Mouse (Mus musculus) forebrain, embryonic 16.5 days (tissue): ENCODE measurements around the gene Camk2b. TPM values are rescaled to one million over a fixed set of nuclear protein-coding genes. Genes with fewer than 3 reads are reported as not detected.
"Not testable (repeated sequence)": the region's sequence is repeated elsewhere in the genome, so short reads cannot be mapped to it uniquely, and the experiment has no call there.

Experiments used
- ATAC-seq: fragments of 200-750 bp; cut with Nextera tagmentation; 2 replicates; pipeline ENCODE4 v1.8.0; 2017; ENCODE audit warnings: mild to moderate bottlenecking, moderate library complexity
- H3K27ac ChIP-seq: fragments of 300-500 bp; sonication (generic); 2 replicates; pipeline ENCODE4 v1.5.1; 2014; ENCODE audit warnings: low read length, control low read depth
- H3K27me3 ChIP-seq: fragments of 300-500 bp; sonication (generic); replicated peaks from 2 replicates; pipeline ENCODE4 v1.6.1; 2014; ENCODE audit warnings: low read length; ENCODE audit not compliant: control insufficient read depth, insufficient read depth
- H3K36me3 ChIP-seq: fragments of 300-500 bp; sonication (generic); 2 replicates; pipeline ENCODE4 v1.6.1; 2014; ENCODE audit not compliant: control insufficient read depth, insufficient read depth
- H3K4me1 ChIP-seq: fragments of 300-500 bp; sonication (generic); replicated peaks from 2 replicates; pipeline ENCODE4 v1.6.1; 2014; ENCODE audit warnings: low read length; ENCODE audit not compliant: control insufficient read depth, insufficient read depth
- H3K4me2 ChIP-seq: fragments of 300-500 bp; sonication (generic); 2 replicates; pipeline ENCODE4 v1.6.1; 2014; ENCODE audit warnings: mild to moderate bottlenecking, low read length, control low read depth
- H3K4me3 ChIP-seq: fragments of 300-500 bp; sonication (generic); replicated peaks from 2 replicates; pipeline ENCODE4 v1.5.1; 2014; ENCODE audit warnings: mild to moderate bottlenecking, low read length, control low read depth
- H3K9ac ChIP-seq: fragments of 300-500 bp; sonication (generic); replicated peaks from 2 replicates; pipeline ENCODE4 v1.6.1; 2014; ENCODE audit warnings: low read depth, low read length, control low read depth
- H3K9me3 ChIP-seq: fragments of 300-500 bp; sonication (generic); 2 replicates; pipeline ENCODE4 v1.6.1; 2016; ENCODE audit warnings: low read length; ENCODE audit not compliant: control insufficient read depth
- WGBS: fragments of 180-500 bp; shearing (Covaris S2); extraction: QIAGEN DNeasy Blood & Tissue Kit; methylation state at CpG from one replicate; pipeline ENCODE4 v1.1.7; 2014; 5-methylcytosine and 5-hydroxymethylcytosine counted together
- polyA plus RNA-seq: library from polyadenylated mRNA; unstranded; fragments of >200 nt; fragmentation: Nextera tagmentation; extraction: Ambion mirVana; gene quantifications from 2 replicates; pipeline ENCODE4 v1.2.1, GENCODE M21; 2015

The Camk2b gene
- polyA plus RNA-seq, 1 experiment from 2014 or later, result 171 TPM

DNA sequence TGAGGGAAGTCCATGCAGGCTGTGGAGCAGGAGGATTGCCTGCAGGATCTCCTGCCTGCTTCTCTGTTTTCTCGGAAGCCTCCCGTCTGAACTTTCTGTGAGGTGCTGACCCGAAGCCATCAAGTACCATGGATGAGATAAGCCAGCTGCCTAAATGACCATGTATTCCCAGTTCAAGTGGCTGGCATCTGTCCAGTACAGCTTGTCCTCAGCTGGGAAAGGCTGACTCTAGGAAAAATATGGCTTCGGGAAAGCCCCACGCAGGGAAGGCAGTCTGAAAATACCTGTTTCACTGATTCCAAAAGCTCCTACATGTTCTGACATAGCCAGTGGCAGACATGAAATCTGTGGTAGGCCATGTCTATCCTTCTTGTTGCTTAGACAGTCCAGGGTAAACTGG, 113.7 kb downstream of the Camk2b start:
- no peak overlapping the region for H3K9ac ChIP-seq
- 92% methylated on average over 5 of the region's 5 CpGs for WGBS
- H3K4me2 ChIP-seq, result no peak overlapping the region
- H3K27me3 ChIP-seq, result no peaks in the 10 kb centered on the region
- peaks cover 17% of the 10 kb centered on the region for H3K4me1 ChIP-seq
- no peaks in the 10 kb centered on the region for H3K9me3 ChIP-seq
- no peaks in the 10 kb centered on the region for H3K36me3 ChIP-seq
- ATAC-seq, result no peak
- no peak overlapping the region for H3K4me3 ChIP-seq
- no peak overlapping the region for H3K27ac ChIP-seq

DNA sequence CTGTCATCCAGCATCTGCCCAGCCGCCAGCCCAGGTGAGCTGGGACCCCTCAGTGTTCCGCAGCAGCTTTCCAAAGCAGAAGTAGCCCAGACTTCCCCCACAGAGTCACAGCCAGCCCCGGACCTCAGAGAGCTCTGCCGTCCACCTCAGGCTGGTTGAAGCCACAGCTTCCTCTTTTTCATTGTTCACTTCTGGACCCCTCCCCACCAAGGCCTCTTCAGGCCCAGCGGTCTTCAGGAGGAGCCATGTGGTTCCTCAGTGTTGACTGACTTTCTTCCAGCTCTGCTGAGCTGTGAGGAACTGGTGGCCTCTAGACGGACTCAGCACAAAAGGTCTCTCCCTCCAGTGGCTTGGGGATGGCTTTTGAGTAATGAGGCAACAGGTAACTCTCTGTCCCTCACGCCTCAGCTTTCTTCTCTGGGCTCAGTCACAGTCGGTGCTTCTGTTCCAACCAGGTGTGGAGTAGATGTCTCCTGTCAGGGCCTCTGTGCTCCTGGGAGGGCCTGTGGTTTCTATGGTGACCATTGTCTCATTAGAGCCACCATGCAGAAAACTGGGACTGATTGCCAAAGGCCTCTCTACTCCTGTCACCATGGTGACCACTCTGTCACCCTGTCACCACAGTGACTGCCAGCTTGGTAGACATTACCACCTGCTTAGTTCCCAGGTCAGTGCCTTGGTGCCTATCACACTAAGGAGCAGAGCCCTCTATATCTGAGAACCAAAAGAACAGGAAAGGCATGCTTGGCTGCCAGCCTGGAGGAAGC, 116.4 kb downstream of the Camk2b start, which contains the start of gene Gck:
Gene Gck, minus strand, starts transcription at position 496 of the 767 bp plus-strand sequence.
- Histone ChIP-seq H3K27ac (no peak within 1 kb of the TSS), H3K9ac (no peak within 1 kb of the TSS)
- peak; percentile 36; the same call in 1 of the 2 replicates for ATAC-seq

DNA sequence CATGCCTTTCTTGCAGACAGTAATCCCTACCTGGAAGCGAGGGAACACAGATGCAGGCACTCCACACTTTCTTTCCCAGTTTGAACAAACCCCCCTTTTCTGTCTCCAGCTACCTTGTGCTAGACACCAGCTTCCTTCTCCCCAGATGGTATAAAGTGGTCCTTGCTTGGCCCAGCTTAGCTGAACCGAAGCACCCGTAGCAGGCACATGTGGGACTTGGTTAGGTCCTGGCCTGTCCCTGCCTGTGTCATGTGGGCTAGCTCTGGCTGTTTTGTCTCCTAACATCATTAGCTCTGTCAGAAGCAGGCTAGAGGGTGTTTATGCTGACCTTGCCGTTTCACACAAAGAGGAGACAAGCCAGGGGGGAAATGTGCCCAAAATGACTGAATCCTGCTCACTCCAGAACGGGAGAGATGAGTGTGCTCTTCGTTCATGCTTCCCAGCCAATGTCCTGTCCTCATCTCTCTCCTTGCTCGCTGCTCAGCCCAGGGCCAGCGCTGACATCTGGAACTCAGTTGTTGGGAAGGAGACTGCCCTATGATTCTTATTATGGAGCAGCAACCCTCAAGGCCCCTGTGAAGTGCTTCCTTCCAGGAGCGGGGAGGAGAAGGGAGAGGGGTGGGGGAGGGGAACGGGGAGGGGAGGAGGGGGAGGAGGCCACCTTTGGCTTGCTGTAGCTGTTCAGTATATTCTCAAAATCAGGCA, 117.5 kb downstream of the Camk2b start:
- Histone ChIP-seq H3K27me3 (no peaks in the 10 kb centered on the region), H3K9ac (no peak overlapping the region), H3K4me2 (no peak overlapping the region), H3K4me3 (no peak overlapping the region), H3K4me1 (no peaks in the 10 kb centered on the region), H3K27ac (no peak overlapping the region), H3K36me3 (no peaks in the 10 kb centered on the region), H3K9me3 (no peaks in the 10 kb centered on the region)
- no peak for ATAC-seq
- 64% methylated on average over 9 of the region's 10 CpGs for WGBS

More for the DNA sequence above, 116.4 kb downstream of the Camk2b start, which contains the start of gene Gck:
- no peak within 1 kb of the TSS for H3K4me3 ChIP-seq
- 52% methylated on average over 8 of the region's 8 CpGs for WGBS
- H3K36me3 ChIP-seq, result no peaks in the 10 kb centered on the region
- H3K4me1 ChIP-seq, result peaks cover under 1% of the 10 kb centered on the region
- H3K27me3 ChIP-seq, result no peaks in the 10 kb centered on the region
- no peak within 1 kb of the TSS for H3K4me2 ChIP-seq
- no peaks in the 10 kb centered on the region for H3K9me3 ChIP-seq

DNA sequence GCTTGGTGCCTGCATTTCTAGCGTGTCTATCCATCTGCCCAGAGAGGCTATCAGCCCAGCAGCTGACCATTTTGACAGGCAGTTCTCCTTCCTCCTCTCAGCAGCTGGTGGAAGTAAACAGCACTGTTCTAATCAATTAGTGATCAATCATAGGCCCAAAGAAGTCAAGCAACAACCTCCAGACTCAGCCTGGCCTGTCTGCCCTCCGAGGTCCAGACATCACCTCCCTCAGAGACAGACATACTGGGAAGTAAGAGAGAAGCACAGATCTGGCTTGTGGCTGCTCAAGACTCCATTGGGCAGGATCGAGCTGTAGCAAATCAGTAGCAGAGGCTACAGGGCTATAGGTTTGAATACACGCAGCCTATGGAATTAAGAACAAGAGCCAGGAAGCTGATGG, 118.4 kb downstream of the Camk2b start:
- Histone ChIP-seq H3K4me2 (no peak overlapping the region), H3K9me3 (no peaks in the 10 kb centered on the region), H3K36me3 (no peaks in the 10 kb centered on the region), H3K4me1 (no peaks in the 10 kb centered on the region), H3K4me3 (no peak overlapping the region), H3K27ac (no peak overlapping the region), H3K9ac (no peak overlapping the region), H3K27me3 (no peaks in the 10 kb centered on the region)
- WGBS, result 63% methylated on average over 4 of the region's 4 CpGs
- ATAC-seq, result no peak

DNA sequence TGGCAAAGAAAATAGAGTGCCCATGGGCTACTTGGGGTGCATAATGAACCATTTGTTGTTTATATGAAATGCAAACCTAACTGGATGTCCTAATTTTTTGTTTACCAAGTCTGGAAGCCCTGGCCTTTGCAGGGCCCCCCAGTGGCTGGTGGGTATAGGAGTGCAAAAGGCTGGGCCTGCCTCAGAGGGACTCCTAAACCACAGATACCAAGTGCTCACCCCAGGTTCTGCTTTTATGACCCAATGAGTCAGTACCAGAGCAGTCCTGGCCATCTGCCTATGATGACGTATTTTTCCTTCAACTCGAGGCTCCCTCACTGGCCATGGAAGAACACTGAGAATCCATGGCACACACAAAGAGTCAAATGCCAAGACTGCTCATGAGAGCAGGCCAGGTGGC, 121.1 kb downstream of the Camk2b start:
- no peaks in the 10 kb centered on the region for H3K4me1 ChIP-seq
- no peaks in the 10 kb centered on the region for H3K27me3 ChIP-seq
- H3K4me2 ChIP-seq, result no peak overlapping the region
- no peak overlapping the region for H3K27ac ChIP-seq
- no peak for ATAC-seq
- WGBS, result 86% methylated on average over 2 of the region's 2 CpGs
- no peaks in the 10 kb centered on the region for H3K36me3 ChIP-seq
- H3K9ac ChIP-seq, result no peak overlapping the region
- H3K4me3 ChIP-seq, result no peak overlapping the region
- no peaks in the 10 kb centered on the region for H3K9me3 ChIP-seq

DNA sequence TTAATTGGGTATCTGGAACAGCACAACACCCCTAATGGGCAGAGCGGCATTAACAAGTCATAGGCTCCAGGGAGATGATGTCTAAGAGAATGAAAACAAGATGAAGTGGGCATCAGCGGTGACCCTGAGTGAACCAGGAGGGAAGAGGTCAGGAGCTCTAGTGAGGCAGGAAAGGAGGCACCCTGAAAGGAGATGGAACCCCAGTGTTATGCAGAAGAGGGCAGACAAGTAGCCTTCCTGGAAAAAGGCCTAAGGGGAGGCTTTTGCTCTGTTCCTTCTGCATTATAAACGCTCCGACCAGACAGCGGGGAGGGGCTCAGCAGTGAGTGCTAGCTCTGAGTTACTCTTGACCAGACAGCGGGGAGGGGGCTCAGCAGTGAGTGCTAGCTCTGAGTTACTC, 123.2 kb downstream of the Camk2b start:
- Histone ChIP-seq H3K4me3 (no peak overlapping the region), H3K27ac (no peak overlapping the region)

DNA sequence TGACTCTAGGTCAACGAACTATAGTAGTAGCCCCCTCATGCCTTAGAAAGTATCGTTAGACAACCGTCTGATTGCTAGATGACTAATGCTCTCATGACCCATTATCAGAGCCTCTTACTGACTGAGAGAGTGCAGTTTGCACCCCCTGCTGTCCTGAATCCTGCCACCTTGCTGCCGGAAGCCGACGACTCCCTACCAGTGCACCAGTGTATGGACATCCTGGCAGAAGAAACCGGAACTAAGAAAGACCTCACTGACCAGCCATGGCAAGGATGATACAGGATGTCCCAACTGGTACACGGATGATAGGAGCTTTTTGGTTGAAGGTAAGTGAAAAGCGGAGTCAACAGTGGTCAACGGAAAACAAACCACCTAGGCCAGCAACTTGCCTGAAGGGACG, 131.6 kb downstream of the Camk2b start:
- ATAC-seq, H3K4me3 ChIP-seq, H3K36me3 ChIP-seq, H3K4me2 ChIP-seq, H3K27ac ChIP-seq, H3K9me3 ChIP-seq, H3K4me1 ChIP-seq, H3K27me3 ChIP-seq, H3K9ac ChIP-seq: not testable (repeated sequence)
- 90% methylated on average over 11 of the region's 11 CpGs for WGBS

More for the DNA sequence above, 123.2 kb downstream of the Camk2b start:
- Histone ChIP-seq H3K9ac (no peak overlapping the region), H3K27me3 (no peaks in the 10 kb centered on the region), H3K4me2 (no peak overlapping the region), H3K4me1 (no peaks in the 10 kb centered on the region), H3K9me3 (no peaks in the 10 kb centered on the region), H3K36me3 (no peaks in the 10 kb centered on the region)
- WGBS, result 59% methylated on average over 6 of the region's 6 CpGs
- no peak for ATAC-seq

DNA sequence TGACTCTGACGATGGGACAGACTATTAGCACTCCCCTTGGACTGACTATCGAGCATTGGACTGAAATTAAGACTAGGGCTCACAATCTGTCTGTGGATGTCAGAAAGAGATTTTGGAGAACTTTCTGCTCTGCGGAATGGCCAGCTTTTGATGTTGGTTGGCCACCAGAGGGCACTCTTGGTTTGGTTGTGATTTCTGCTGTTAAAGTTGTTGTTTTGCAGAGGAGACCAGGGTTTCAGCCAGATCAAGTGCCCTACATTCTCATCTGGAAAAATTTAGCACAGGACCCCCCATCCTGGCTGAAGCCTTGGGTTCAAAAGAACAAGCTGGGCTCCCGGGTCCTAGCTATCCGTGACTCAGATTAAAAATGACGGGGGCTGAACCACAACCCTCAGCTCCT, 134.2 kb downstream of the Camk2b start:
- not testable (repeated sequence) for H3K4me1 ChIP-seq, H3K4me3 ChIP-seq, H3K27ac ChIP-seq, H3K36me3 ChIP-seq, H3K27me3 ChIP-seq, ATAC-seq, H3K9me3 ChIP-seq, H3K9ac ChIP-seq, H3K4me2 ChIP-seq
- WGBS, result 83% methylated on average over 6 of the region's 6 CpGs

DNA sequence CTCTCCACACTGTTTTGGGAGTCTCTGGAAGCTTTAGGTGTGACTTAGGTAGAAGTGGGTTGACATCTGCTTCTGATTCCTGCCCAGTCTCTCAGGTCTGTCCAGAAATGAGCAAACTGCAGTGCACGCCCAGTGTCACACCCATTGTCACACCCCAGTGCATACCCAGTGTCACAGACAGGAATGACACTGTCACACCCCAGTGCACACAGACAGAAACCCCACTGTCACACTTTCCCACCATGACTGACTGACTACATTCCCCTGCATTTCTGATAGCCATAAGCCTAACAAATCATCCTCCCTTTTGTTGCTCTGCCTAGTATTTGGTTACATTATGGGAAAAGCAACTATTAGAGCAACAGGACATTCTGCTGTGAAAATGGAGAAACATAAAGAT, 135.6 kb downstream of the Camk2b start:
- no peaks in the 10 kb centered on the region for H3K36me3 ChIP-seq
- 89% methylated on average over 1 of the region's 1 CpGs for WGBS
- no peak overlapping the region for H3K4me3 ChIP-seq
- no peak overlapping the region for H3K9ac ChIP-seq
- ATAC-seq, result no peak
- no peaks in the 10 kb centered on the region for H3K9me3 ChIP-seq
- H3K27ac ChIP-seq, result no peak overlapping the region
- no peaks in the 10 kb centered on the region for H3K27me3 ChIP-seq
- H3K4me1 ChIP-seq, result no peaks in the 10 kb centered on the region
- H3K4me2 ChIP-seq, result no peak overlapping the region
